Mouse (Mus musculus) kidney, embryonic 15.5 days (tissue): ENCODE results near the gene Svip. TPM values are rescaled to one million over a fixed set of nuclear protein-coding genes. Genes with fewer than 3 reads are reported as not detected.

Experiments used
- ATAC-seq: fragments of 200-750 bp; cut with Nextera tagmentation; replicated peaks from 2 replicates; pipeline ENCODE4 v1.8.0; 2017; ENCODE audit warnings: moderate TSS enrichment; ENCODE audit not compliant: low FRiP score
- H3K27ac ChIP-seq: fragments of 300-500 bp; sonication (generic); 2 replicates; pipeline ENCODE4 v1.5.1; 2015; ENCODE audit warnings: mild to moderate bottlenecking, inconsistent platforms
- H3K27me3 ChIP-seq: fragments of 300-500 bp; sonication (generic); 2 replicates; pipeline ENCODE4 v1.6.1; 2015; ENCODE audit warnings: inconsistent platforms
- H3K36me3 ChIP-seq: fragments of 300-500 bp; sonication (generic); 2 replicates; pipeline ENCODE4 v1.6.1; 2015; ENCODE audit warnings: inconsistent platforms
- H3K4me1 ChIP-seq: fragments of 300-500 bp; sonication (generic); 2 replicates; pipeline ENCODE4 v1.6.1; 2015; ENCODE audit warnings: inconsistent platforms
- H3K4me2 ChIP-seq: fragments of 300-500 bp; sonication (generic); 2 replicates; pipeline ENCODE4 v1.6.1; 2015; ENCODE audit warnings: moderate library complexity, mild to moderate bottlenecking, inconsistent platforms
- H3K4me3 ChIP-seq: fragments of 300-500 bp; sonication (generic); replicated peaks from 2 replicates; pipeline ENCODE4 v1.5.1; 2015; ENCODE audit warnings: mild to moderate bottlenecking, inconsistent platforms
- H3K9ac ChIP-seq: fragments of 300-500 bp; sonication (generic); 2 replicates; pipeline ENCODE4 v1.6.1; 2015; ENCODE audit warnings: mild to moderate bottlenecking, inconsistent platforms
- H3K9me3 ChIP-seq: fragments of 300-500 bp; sonication (generic); replicated peaks from 2 replicates; pipeline ENCODE4 v1.6.1; 2016; ENCODE audit warnings: inconsistent platforms
- WGBS: fragments of 180-500 bp; shearing (Covaris S2); methylation state at CpG from one replicate; pipeline ENCODE4 v1.1.7; 2015; ENCODE audit warnings: mixed read lengths; 5-methylcytosine and 5-hydroxymethylcytosine counted together
- polyA plus RNA-seq: library from polyadenylated mRNA; unstranded; fragments of >200 nt; fragmentation: Nextera tagmentation; extraction: Ambion mirVana; gene quantifications from 2 replicates; pipeline ENCODE4 v1.2.1, GENCODE M21; 2015

The Svip gene
- polyA plus RNA-seq, 1 experiment from 2014 or later, result 9.8 TPM

DNA sequence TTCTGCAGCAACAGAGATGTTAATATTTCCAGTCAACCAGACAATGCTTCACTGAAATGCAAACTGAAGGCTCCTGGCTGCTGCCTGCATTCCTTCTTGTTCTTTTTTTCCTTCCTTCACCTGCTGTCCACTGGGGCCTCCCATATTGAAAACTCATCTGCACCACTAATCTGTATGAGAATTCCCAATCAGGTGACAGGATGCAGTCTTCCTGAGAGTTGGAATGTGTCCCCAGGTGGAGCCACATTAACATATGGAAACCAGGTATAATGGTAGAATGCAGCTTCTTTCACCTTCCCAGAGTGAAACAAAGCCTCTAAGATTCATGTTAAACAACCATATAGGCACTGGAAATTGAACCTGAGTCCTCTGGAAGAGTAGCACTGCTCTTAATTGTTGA lies 48.1 kb downstream of the Svip start:
- Histone ChIP-seq H3K36me3 (peaks cover 8% of the 10 kb centered on the region; the same call in 1 of the 2 replicates), H3K27ac (no peak overlapping the region), H3K9ac (no peak overlapping the region), H3K27me3 (no peaks in the 10 kb centered on the region), H3K4me3 (no peak overlapping the region), H3K9me3 (no peaks in the 10 kb centered on the region), H3K4me2 (no peak overlapping the region), H3K4me1 (0 out of 2 replicates have a peak, but pooled peaks cover 5% of the 10 kb centered on the region)
- ATAC-seq, result no peak

DNA sequence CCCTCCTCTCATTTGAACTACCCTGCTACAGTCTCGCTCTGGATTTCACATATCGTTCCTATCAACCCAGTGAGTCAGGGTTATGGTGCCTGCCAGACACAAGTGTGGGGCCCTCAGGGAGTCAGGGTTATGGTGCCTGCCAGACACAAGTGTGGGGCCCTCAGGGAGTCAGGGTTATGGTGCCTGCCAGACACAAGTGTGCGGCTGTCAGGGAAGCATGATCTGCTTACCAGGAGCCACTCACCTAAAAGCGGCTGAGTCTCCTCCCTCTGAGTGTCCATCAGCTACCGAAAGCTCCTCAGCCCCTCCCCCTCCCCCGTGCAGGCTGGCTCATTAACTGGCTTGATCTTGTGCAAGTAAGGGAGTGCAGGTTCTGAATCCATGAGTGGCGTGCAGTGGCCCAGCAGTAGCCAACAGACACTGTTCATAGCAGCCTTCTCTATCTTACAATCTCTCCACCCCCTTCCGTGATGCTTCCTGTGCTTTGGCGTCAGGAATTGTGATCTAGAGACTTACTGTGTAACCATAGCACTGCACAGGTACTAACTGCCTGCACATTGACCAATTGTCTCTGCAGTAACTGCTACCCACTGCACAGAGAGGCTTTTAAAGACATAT lies 50.3 kb downstream of the Svip start:
- H3K4me1 ChIP-seq, result 0 out of 2 replicates have a peak, but pooled peaks cover 5% of the 10 kb centered on the region
- H3K4me3 ChIP-seq, result no peak overlapping the region
- no peak overlapping the region for H3K27ac ChIP-seq
- H3K27me3 ChIP-seq, result no peaks in the 10 kb centered on the region
- H3K9ac ChIP-seq, result no peak overlapping the region
- H3K4me2 ChIP-seq, result no peak overlapping the region
- H3K9me3 ChIP-seq, result no peaks in the 10 kb centered on the region
- peaks cover 9% of the 10 kb centered on the region; the same call in 1 of the 2 replicates for H3K36me3 ChIP-seq
- WGBS, result 45% methylated on average over 9 of the region's 9 CpGs
- 0 out of 2 replicates have a peak, but pooled peaks have one; percentile 66 for ATAC-seq

Other genes with a start within 250 kb of the Svip start
- gene Gas2, start 144.0 kb downstream of the Svip start, polyA plus RNA-seq, result 93.5 and 93.9 TPM in 2 replicates
- gene Fancf, start 143.8 kb downstream of the Svip start, polyA plus RNA-seq, result 11.1 and 11.9 TPM in 2 replicates
- gene 1700015G11Rik, start 9.7 kb upstream of the Svip start, polyA plus RNA-seq, result not detected in 2 replicates